Mouse (Mus musculus): ENCODE measurements around the gene Zfp518a. TPM values are rescaled to one million over a fixed set of nuclear protein-coding genes. Genes with fewer than 3 reads are reported as not detected.

Gene Zfp518a
- total RNA-seq (2022) = 1 to 10 TPM; 6.7 to 7.6 (median 7.3) TPM

DNA sequence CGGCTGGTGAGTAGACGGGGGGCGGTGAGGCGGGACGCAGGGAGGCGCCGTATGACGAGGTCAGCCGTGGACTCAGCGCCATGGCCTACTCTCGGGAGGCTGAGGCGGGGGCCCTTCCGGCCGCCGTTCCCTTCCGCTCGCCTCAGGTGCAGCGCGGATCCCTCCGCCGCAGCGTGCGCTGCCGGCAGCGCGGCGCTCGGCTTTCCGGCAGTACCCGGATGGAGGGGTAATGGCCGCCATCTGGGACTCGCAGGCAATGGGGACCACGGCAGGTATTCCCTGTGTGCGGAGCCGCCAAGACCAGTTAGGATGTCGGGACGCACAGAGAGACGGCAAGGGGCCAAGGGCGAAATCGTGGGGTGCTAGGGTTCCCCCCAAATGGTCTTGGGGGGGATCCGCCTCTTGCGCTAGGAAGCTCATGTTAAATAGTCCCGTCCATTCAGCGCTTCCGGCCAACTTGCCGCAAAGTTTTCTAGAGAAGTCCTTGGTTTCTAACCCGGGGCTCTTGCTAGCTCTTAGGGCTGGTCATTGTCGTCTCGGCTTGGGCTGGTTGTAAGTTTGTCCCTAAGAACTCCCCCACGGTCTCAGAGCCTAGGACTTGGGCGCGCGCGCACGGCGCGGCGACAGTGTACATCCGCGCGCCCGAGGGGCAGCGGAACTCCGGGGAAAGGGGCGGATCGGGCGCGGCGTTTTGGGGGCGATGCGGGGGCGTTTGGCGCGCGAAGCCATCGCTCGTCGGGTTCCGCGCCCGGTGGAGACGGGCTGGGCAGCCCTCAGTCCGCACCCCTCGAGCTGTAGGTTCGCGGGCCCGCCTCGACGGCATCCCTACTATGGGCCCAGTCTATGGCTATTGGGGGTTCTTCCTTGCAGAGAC, at the start of gene Zfp518a:
Gene Zfp518a, plus strand, starts transcription at position 187 of the 874 bp plus-strand sequence.
- peak; percentile 82 for DNase-seq (ENCODE audit: low spot score)

DNA sequence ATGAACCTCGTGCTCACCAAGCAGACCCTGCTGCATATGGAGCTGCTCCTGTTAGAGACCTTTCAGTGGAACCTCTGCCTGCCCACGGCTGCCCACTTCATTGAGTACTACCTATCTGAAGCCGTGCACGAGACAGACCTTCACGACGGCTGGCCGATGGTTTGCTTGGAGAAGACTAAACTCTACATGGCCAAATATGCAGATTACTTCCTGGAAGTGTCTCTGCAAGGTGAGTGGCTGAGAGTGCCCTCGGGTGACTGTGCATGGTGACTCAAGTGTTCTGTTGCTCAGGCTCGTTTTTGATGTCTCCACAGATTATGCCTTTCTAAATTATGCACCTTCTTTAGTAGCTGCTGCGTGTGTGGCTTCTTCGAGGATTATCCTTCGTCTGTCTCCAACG, 49.8 kb upstream of the Zfp518a start:
- no peak for DNase-seq (ENCODE audit: low spot score)

DNA sequence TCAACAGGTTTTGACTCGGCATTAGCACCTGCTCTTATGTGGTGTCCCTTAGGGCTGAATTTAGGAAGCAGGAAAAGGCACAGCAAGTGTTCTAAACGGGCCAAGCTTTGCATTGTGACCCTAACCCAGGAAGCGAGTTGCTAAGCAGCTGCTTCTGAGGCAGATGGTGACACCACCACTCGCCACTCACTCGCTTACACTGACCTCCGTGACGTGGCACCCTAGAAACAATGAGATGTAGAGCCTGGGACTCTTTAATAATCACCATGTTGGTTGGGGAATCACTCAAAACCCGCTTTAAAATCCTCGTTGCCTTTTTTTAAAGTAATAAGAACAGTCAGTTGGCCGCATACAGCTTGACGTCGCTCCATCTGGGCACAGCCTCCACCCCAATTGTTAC, 45.1 kb upstream of the Zfp518a start:
- no peak for DNase-seq (ENCODE audit: low spot score)

DNA sequence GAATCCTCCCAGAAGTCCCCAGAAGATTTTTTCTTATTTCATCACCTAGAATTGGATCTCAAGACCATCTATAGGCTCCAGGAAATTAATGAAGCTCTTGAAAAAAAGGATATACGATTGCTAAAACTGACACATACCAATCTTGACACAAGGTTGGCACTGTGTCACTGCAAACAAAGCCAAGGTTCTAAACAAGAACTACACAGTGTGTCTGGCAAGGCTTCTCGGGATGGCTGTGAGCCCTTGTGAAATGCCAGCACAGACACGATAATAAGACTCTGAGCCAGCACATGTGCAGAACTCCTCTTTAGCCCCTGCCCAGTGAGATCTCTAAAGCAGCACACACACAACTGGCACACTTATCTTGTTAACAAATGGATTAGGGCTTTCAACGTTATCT, 35.0 kb upstream of the Zfp518a start:
- DNase-seq (ENCODE audit: low spot score) = peak; percentile 37

DNA sequence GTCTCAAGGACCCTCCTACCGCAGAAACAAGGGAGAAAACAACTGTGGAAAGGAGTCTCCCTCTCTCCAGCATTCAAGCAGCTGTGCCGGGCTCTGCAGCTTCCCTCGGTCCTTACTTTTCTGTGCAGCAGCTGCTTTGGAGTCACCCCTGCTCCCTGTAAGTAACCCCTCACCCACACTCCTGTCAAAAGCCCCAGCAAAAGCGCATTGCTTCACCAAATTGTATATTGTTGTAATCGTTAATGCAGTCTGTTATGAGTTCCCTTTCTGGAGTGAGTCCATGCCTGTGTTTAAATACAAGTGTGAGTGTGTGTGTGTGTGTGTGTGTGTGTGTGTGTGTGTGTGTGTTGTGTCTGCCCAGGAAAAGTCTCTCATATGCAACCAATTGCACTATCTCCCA, 26.2 kb upstream of the Zfp518a start:
- DNase-seq (ENCODE audit: low spot score) = no peak

DNA sequence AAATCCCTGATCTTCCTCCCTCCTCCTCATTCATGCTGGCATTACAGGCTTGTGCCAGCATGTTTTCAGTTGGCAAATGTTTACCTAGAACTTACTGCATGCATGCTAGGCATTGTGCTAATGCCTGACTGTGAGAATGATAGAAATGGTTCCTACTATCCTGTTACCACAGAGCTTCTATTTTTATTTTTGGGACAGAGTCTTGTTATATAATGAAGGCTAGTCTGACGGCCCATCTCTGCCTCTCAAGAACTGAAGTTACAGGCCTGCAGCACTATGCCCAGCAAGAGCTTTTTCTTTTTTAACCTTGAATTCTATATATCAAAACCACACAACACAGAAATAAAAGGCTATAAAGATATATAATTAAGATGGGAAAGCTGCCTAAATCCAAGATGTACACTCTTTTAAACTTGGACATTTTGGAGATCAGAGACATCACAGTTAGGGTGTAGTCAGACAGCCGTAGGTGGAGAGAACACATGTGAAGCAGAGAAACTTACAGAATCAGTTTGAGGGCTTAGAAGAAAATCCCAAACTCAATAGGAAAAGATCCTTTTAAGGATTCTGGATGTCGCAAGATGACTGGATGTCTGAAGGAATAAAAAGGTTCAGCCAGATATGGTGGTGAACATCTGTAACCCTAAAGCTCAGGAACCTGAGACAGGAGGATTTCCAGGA, 24.9 kb upstream of the Zfp518a start:
- DNase-seq (ENCODE audit: low spot score) = no peak

DNA sequence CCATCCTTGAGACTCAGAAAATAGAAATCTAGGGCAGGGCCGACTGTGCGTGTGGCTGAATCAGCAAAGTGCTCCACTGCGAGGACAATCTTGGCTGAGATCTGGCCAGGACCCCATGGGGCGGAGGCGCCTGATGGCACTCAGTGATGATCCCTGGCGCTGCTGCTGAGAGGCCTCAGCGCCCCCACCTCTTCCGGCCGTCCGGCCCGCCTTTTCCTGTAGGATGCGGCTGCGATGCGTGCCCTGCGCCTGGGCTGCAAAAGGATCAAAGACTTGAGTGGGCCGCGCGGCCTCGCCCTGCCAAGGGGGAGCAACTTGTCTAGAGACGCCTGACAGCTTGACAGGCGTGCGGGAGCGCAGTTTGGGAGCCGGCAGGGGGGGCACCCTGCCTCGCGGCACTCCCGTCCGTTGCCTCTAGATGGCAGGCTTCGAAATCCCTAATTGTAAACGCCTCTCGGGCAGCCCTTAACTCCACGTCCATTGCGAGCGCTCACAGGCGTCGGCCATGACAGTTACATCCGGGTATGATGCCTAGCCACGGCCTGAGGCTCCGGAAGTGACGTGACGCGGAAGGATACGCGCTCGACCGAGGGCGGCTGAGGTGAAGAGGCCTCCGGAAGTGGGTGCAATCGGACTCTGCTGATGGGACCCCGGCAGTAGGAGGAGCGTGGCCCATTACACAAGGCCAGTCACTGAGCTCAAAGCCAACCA, 21.4 kb upstream of the Zfp518a start:
- DNase-seq (ENCODE audit: low spot score) = peak; percentile 74

DNA sequence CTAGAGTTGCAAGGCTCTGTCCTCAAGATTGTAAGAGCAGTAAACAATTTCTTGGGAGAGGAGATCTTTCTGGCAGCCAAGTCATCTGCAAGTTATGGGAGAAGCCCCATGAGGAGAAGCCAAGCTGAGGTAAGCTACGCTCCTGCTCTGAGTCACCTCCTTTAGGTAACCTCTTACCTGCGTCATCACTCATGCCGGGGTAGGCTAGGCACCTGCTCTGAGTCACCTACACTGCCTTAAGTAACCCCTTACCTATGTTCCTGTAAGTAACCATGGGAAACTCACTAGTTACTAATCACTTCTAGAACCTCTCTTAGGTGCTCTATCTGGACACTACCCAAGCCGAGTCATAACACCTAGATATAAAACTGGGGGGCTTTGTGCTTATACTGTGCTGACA, 12.8 kb upstream of the Zfp518a start:
- no peak for DNase-seq (ENCODE audit: low spot score)

DNA sequence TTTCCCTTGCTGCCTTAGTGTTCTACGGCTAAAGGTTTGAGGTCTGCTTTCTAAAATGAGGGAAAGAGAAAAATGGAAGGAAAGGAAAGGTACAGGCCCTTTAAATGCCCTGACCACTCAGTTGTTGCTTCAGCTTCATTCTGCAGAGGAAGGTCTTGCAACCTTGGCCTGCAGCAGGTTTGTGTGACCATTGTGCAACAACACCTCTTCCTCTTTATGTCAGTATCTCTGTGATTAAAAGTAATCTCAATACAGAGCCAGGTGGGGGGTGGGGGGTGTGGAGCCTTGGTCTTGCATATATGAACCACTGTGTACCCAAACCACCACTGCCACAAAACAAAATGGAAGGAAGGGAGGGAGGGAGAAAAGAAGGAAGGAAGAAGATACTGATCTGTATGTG, 5.6 kb upstream of the Zfp518a start:
- no peak for DNase-seq (ENCODE audit: low spot score)

DNA sequence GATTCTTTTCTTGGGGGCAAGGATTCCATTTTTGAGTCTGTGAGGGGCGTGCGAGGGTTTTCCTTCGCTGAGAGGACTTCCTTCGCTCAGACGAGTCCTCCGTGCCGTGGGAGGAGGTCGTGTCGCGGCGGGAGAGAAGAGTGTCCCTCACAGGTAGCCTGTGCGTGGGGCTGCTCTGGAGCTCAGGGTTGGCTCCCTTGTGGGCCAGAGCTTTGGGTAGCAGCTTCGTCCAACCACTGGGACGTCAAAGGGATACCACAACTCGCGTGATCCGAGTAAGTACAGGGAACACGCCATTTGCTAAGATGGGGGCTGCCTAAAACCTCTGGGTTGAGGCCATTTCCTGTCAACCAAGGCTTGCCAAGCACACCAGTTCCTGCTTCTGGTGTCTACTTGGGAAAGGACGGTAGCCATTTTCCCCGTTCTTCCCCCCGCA, 416 bp upstream of the Zfp518a start:
- DNase-seq (ENCODE audit: low spot score) = no peak

DNA sequence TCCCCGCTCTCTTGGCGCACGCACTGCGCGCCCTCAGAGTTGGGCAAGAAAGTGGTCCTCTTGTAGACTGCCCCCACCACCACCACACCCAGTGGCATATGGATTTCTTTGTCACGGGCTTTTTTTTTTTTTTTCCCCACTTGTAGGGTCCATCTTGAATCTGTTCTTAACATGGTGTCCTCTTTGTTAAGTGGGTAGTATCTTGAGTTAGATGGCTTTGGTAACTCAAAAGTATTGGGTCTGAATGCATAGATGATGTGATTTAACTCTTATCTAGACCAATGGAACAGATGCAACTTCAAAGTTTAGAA, 843 bp downstream of the Zfp518a start:
- DNase-seq (ENCODE audit: low spot score) = no peak

DNA sequence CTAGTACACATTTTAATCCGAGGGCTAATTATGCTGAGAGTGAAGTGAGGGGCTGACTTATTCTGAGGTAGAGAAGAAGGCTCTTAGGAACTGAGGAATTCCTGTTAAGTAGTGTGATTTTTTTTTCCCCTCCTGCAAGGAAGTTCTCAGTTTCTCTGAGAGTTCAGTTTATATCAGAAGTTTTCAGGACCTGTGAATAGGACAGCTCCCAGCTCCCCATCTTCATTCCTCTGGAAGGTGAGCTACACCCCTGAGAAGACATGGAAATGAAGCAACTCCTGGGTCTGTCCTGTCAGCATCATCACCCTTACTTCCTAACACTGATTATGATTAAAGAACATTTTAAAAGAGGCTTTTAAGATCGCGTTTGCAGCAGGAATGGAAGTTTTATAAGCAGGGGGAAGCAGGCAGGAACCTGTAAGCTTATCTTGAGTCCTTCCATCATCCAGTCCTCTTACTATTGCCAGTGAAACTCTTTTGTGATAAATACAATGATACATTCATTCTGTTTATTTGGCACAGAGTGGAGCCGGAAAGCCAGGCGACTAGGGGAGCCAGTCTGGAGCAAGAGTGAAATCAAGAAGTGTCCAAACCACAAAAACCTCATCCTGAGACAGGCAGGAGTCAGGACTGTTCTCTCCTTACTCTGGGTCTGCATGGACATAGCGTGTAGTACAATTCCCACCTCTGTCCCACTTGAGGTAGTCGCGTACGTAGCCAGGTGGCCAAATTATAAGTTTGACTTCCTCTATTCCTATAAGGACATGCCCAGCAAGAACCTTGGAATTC, 37.3 kb downstream of the Zfp518a start:
- DNase-seq (ENCODE audit: low spot score) = no peak

DNA sequence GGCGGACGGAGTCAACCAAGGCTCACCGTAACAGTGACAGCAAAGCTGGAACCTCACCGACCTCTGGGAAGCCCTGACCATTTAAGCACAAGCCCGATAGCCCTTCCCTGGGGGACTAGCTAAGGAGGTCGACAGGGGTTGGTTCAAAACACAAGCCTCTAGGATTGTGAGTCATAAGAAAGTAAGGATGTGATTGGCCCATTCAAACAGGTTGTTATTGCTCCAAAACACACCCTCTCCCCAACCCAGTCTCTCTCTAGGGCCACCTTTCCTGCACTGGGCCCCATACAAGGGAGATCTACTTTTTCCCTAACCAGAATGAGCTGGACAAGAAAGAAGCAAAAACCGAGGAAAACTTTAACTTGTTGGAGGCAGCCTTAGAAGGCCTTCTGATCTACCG, 40.9 kb downstream of the Zfp518a start:
- no peak for DNase-seq (ENCODE audit: low spot score)

DNA sequence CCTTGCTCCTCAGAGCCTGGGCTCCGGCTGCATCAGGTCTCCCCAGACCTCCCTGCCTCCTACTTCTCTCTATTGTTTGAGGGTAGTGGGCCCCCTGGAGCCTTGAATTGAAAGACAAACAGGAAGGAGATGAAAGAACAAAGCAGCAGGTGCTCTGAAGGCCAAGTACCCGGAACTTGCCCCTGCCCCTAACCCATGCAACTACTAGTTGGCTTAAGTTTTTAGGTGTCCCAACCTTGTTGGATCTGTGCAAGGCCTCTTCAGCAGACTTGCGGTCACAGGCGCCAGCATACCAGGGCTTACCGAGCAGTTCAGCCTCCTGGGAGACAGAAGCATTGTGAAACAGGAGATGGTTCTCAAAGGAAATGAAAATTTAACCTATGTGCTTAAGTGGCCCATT, 41.5 kb downstream of the Zfp518a start:
- DNase-seq (ENCODE audit: low spot score) = no peak

DNA sequence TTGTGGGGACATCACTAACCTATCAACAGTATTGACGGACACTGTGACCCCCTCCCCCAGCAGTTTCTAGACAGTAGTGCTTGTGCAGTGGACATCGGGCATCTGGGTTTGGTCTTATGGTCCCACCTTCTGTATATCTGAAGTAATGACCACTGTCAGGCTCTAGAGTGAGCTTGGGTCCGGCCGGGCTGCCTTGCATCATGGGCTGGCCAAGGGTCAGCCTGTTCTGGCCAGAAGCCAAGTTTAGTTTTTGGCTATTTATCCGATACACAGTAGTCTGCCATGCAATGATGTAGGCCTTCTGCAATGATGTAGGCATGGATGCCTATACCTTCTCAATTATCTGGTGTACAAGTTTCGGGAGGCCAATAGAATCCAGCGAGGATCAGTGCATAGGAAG, 49.0 kb downstream of the Zfp518a start:
- DNase-seq (ENCODE audit: low spot score) = no peak

DNA sequence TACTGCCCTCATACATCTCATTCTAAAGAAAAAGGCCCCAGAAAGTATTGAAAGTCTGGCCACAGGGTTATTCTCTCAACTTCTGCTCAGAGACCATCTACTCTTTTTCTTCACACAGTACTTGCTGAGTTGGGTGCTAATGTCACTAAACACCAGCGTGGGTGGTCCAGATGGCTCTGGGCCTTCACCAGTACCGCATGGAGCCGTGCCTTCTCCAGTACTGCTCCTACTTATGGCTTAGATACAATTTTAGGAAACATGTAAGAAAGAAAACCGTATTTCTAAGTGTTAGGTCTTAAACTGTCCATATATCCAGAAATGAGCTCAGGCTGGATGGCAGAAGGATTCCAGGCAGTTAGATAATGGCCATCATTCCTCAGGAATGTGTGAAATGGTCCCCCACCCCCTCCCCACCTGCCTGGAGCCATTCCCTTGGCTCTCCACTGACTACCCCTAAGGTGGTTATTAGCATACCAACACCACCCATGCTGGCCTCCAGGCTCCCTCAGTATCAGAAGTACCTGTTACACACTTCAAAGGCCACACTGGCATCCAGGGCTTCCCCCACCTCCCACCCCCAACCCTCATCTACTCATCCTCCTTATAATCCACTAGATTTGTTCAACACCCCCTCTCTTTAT, 52.6 kb downstream of the Zfp518a start:
- DNase-seq (ENCODE audit: low spot score) = no peak

DNA sequence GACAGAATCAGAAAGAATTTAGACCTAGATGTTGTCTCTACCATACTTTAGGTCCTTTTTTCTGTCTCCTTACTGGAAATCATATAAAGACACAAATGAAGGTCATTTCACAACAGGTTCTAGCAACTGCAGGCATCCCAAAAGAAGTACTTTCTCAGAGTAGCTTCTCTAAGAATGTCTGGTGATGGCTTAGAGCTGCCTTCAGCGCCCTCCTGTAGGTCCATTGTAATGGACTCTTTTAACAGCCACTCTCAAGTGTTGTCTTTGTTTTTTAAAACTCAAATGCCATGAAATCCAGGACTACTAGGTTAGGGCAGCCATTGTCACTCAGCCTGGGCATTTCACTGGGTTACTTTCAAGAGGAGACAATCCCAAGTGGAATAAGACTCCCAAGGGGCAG, 64.5 kb downstream of the Zfp518a start:
- DNase-seq (ENCODE audit: low spot score) = no peak

DNA sequence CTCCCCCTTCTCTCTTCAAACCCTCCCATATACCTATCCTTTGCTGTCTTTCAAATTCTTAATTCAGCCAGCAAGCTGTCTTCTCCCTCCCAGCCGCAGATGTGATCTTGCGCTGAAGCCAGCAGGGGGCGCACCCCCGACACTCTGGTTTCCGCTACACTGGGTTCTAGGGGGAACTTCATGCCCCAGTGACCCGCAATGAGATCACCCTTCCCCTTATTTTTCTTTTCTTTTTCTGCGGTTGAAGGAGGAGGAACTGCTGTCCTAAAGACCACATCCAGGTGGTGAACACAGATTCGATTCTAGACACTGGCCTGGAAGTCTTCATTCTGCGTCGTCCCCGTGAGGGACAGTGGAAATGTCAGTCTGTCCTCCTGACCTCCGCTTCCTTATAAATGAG, 68.5 kb downstream of the Zfp518a start:
- peak; percentile 28 for DNase-seq (ENCODE audit: low spot score)

DNA sequence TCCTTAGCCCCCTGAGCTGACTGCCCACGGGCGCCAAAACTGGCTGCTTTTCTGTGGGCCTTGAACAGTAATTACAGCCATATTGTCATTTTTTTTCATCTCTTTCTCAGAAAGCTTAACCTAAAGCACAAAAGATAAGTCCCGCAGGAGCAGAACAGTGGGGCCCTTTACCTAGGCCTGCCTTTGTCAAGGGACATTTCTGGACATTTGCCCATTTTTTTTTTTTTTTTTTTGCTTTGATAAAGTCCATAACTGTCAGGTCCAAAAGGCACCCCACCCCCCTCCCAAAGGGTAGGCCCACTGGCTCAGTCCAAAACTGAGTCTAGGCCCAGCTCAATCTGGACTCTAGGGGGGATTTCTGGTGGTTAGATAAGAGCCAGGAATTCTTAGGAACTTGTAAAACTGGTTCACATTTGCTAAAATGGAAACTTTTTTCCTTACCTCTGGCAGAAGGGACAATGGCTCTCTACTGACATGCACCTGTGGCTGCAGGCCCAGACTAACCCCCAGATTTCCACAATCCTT, 69.9 kb downstream of the Zfp518a start:
- DNase-seq (ENCODE audit: low spot score) = no peak

DNA sequence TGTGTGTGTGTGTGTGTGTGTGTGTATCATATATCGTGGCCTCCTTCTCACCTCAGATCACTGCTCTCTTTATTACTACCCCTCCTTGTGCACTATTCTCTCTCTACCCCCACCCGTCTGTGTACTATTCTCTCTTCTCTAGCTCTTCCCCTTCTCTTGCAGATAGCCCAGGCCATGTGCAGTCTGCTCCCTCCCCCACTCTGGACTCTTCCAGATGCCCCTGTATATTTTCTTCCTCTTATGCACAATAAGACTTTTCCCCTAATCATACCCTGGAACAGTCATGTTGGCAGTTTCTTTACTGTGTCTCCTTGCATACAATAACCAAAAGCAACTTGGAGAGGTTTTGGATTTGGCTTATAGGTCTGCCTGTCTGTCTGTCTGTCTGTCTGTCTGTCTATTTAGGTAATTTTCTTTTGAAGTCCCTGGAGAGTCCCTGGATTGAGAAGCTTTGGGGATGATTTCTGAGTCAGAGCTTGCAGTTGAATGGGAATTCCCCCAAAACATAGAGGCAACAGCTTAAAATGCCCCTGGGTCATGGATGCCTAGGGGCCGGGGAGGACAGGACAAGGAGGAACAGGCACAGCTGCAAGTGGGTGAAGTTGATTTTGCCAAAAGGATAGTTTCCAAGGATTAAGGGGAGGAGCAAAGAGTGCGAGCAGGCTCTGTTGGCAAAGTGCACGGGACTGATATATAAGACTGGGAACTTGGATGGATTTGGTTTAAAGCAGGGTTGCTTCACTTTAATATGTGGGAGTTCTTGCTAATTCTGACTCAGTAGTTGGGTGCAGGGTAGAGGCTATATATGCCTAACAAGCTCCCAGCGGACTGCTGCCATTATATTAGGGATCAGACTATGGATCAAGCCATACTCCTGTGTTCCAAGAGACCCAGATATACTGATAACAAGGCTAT, 70.7 kb downstream of the Zfp518a start:
- no peak for DNase-seq (ENCODE audit: low spot score)
